Mouse (Mus musculus) cerebellum, postnatal 4 days (tissue): ENCODE measurements around the gene Serpina1e.

ENCODE experiments used
- DNase-seq, 2 experiments: peaks; one replicate each; pipeline ENCODE4 v3.0.0; 2022; ENCODE audit warnings: low spot score in 2 of 2, mixed read lengths in 1 of 2

Serpina1e gene

DNA sequence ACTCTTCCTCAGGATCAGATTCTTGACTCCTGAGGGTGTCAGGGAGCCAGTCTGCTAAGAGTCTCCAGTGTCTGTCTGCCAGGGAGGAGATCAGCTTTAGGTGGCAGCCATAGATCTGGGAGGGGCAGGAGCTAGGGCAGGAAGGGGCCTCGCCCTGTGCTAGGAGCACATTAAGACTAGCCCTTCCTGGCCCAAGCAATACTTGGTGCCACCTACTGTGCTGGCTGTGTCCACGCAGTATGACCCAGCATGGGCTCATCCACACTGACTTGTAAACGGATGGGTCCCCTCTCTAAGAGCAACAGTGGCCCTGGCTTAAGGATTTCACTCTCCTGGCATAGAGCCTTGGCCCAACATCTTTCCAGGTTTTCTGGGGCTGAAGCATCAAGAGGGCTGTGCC, at the start of gene Serpina1e:
Gene Serpina1e (minus strand): TSS at position 178 of the 400 bp plus-strand sequence.
- no peak for DNase-seq

DNA sequence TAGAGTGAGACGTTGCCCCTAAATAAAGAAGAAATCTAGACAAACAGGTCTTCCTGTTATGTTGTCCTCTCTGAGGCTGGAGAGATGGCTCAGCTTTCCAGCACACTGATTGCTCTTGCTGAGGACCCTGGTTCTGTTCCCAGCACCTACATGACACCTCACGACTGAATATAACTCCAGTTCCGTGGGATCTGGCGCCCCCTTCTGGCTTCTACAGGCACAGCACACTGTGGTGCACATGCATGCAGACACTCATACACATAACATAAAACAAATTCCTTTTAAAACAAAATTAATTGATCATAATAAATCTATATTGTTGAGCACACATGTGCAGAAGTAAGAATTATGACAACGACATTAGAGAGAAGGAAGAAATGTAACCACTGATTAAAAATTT, 45.9 kb upstream of the Serpina1e start:
- DNase-seq, result no peak

DNA sequence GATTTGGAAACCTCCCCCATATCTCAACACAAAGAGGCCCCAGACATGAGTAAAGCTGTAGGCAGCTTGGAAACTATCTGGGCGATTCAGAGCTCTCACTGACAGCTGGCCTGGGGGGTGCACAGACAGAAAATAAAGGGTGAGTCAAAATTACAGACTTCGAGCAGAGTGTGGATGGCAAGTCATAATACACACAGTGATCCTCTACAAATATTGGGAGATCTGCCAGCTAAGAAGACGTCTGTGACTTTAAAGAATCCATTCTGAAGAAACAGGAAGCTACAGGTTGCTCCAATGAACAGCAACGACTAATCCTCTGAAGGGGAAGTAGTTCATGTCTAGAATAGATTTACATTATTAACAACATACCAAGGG, 44.5 kb upstream of the Serpina1e start:
- no peak for DNase-seq

DNA sequence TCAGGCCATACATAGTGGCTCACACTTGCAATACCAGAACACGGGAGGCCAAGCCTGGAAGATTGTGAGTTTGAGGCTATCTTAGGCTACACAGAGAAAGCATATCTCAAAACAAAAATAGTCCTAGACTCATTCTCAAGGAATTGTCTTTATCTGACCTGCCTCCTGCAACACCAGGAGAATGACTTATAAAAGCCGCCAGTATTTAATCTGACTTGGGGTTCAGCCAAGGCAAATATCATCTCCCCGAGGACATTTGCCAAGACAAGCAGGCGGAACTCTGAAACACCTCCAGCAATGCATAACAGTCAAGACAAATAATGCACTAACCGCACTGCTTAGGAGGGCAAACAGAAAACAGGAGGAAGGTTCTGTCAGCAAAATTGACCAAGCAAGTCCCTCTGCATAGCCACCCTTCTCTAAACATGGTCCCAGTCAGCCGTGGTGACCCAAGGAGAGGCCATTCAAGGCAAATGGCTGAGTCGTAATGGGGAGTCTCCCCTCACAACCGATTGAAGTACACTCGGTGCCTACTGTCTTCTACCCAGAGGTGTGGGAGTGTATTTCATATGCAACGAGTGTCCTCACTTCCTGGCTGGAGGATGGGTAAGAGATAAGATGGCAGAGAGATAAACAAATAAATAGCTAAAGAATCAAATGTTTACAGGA, 43.9 kb upstream of the Serpina1e start:
- no peak for DNase-seq

DNA sequence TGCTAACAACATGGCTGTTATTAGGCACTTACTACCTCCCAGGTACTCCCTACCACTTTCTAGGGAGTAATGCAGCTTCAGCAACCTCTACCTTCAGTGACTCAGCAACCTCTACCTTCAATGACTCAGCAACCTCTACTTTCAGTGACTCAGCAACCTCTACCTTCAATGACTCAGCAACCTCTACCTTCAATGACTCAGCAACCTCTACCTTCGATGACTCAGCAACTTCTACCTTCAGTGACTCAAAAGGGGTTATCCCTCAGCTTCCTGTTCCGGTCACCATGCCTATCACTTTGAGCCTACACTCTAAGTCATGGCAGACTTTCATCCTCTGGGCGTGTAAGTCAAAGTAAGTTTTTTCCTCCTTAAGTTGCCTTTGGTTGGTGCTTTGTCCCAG, 41.8 kb upstream of the Serpina1e start:
- DNase-seq, result no peak

DNA sequence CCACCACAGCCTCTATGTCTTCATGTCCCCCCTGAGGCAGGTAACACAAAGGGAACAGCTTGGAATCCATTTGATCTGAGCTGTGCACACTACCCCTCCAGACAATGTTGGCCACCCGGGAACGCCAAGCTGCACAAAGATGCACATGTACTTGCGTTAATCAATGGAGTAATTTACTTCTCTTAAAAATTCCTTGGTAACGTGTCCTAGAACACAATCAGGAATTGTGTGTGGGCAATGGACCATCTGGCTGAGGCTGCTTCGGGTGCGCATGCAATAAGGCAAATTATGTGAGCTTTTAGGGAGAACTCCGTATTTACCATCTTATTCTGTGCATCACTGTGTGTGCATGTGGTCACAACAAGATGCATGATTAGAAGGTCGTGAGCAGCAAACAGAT, 40.8 kb upstream of the Serpina1e start:
- no peak for DNase-seq

DNA sequence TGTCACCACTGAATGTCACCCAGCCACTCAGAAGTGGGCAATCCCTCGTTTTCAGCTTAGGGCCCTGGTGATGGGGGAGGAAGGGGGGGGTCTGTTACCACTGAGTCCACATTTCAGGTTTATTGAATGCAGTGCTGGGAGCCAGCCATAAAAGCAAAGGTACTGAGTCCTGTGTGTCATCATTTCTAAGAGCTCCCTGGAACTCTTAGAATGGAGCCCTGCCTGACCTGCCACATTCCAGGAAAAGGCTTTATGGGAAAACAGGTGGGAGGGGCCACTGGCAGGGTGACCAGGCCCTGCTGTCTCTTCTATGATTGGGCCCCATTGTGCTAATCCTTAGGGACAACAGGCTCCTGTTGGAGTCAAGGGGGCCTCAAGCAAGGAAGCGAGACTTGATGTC, 37.7 kb upstream of the Serpina1e start:
- no peak for DNase-seq

DNA sequence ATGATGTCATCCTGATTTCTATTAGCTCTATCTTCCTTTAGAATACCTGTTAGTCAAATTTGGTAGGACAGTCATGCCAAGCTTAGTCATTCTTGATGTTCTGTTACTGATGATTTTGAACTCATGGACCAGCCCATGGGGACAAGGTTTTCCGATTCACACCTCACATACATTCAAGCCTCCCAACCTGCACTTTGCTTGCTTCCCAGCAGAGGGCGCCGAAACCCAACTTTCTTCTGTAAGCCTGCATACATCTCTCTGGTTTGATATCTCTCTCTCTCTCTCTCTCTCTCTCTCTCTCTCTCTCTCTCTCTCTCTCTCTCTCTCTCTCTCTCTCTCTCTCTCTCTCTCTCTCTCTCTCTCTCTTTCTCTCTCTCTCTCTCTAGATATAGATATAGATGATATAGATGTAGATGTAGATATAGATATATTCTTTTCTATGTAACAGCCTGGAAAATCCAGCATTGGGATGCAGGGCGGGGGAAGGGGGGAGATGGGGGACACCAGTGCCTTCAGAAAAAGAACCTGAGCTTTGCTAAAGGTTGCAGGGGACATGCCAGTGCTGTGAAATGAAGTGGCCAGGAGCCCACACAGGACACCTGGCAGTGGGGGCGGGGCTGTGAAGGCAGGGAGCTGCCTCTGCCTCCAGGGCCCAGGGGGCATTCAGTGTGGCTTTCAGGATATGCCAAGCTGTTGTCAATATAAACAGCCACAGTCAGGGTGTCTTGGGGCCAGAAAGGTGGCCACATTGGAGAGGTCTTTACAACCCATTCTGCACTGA, 36.7 kb upstream of the Serpina1e start:
- peak; percentile 59 to 80 for DNase-seq

DNA sequence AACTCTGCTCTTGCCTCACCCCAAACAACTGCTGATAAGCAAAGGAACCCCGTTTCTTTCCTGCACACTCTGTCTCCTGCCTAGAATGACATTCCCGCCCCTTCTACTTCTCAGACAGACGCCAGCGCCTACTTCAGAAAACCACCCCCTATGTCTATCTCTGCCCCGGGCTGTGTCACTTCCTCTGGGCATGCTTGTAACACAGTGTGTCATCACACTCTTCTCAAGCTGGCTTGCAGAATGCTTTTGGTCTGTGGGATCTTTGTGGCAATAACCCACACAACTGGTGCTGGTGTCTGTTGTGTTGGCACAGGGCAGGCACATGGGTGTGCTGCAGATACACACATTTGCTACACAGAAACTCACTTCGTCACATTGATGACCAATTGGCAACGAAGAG, 34.2 kb upstream of the Serpina1e start:
- no peak for DNase-seq

DNA sequence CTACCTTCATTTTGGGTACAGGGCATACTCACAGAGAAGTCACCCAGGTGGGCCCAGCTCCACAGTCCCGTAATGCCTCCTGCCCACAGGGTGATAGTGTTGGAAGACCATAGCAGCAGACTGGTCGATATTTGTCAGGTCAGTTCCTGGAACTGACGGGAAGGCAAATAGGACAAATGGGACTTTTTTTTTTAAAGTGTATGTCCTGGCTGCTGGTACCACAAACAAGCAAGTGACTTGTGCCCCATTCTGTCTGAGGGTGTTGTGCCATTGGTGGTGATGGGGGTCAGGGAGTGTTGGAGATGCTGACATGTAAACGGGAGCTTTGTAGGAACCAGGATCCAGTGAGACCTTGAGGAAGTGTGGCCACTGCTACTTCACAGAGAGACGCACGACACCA, 31.1 kb upstream of the Serpina1e start, which contains the start of gene Serpina11:
Gene Serpina11 (minus strand): TSS at position 101 of the 400 bp plus-strand sequence.
- DNase-seq, result no peak

DNA sequence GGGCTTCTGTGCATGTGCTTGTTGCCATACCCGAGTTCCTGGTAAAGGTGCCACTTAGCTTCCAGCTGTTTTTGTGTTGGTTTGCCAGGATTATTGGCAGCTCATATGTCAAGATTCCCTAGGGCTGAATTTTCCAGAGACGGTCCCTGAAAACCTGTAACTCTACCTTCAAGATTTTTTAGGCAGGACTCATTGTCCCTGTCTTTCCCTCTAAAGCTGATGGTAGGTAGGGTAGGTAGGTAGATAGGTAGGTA, 30.7 kb upstream of the Serpina1e start:
- no peak for DNase-seq

DNA sequence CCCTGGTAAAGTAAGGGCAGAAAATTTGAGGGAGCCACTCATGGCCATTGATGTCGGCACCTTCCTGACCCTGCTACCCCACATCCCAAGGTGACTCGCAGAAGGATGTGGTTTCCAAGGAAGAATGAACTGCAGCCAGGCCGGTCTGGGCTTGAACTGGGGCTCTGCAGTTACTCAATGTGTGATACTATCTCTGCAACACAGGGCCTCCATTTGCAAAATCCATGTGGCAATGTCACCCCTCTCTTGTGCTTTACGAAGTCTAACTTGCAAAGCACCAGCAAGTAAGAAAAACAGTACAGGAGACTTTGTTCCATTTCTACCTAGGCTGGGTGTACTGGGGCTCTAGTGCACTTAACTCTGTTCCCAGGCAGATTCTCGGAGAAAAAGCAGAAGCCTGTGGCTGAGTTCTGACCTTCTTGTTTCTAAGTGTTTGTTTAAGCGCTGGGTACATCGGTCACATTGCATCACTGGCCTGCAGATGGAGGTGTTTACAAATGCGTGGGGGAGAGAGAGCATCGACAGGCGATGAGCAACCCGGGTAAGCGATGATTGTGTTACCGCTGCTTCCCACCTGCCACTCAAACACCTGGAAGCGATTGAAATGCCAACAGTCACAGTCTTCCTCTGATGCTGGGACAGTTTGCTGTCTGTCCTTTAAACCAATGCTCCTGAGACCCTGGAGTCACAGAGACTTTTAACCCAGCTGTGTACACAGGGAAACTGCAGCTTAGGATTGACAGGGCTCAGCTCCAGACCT, 30.2 kb upstream of the Serpina1e start:
- no peak for DNase-seq

DNA sequence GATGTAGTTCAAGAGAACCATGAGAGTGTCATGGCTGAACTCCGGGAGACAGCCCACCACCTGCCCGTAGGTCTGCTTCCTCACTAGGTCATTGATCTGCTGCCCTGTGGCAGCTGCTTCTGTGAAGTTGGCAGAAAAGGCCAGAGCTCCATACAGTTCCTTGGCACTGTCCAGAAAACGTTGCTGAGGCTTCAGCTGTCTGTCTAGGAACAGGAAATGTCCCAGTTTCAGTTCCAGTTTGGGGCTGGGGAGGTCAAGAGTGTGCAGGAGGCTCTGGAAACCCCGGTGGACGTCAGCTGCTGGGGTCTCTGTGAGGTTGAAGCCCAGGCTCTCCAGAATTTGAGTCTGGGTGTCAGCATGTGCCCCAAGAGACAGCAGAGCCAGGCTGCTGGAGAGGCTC, 27.1 kb upstream of the Serpina1e start:
- no peak for DNase-seq

DNA sequence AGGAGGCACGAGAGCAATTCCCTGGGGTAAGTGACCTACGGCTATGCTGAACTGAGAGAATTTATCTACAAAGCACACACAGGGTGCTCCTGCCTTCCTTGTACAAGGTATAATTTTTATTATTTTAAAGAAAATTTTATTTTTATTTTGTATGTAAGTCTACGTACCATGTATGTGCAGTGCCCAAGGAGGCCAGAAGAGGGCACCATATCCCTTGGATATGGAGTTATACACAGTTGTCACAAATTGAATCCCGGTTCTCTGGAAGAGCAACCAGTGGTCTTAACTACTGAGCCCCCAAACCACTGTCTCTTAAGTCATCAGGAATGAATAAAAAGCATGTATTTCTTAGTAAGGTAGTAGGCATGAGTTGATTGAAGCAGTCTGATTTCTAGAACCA, 26.2 kb upstream of the Serpina1e start:
- DNase-seq, result peak in 1 of 2 experiments; percentile 63

DNA sequence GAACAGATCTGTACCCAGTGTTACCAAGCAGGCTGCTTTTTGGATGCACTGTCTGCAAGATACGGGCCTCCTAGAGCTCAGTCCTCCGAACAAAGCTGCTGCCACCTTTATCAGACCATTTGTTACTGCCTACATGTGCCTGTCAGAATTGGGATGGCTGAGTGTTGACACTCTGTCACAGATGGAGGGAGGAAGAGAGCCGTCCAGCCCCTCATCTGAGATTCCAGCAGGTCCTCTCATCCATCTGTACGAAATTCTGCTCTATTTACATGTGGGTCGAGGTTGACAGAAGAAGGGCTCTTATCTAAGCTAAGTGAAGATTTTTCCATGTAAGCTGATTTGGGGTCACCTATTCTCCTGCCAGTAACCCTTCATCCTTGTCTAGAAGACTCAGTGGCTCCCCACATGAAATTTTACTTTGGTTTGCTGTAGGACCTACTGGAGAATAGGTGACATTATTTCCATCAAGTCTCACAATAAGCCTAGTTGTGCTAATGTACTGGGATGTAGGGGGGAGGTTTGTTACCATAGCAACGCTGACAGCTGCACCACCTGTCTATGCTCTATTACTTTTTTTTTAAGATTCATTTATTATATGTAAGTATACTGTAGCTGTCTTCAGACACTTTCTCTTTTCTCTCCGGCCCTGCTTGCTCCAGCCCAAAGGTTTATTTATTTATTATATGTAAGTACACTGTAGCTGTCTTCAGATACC, 23.0 kb upstream of the Serpina1e start:
- no peak for DNase-seq

DNA sequence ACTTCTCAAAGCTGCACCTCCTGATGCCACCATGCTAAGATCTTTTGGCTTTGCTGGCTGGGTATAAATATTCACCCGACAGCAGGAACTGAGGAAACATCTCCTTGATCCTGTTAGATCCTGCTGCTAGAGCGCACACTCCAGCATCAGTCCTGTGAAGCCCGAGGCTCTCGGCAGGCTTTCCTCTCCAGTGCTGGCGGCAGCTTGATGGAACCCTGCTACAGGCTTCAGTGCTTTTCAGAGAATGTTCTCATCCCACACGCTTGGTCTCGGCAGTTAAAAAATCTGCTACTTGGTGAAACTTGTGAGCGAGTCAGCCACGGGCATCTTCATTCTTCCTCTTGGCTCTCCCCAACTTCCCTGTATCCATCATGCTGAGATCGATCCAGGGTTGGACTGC, 19.5 kb upstream of the Serpina1e start:
- DNase-seq, result no peak

DNA sequence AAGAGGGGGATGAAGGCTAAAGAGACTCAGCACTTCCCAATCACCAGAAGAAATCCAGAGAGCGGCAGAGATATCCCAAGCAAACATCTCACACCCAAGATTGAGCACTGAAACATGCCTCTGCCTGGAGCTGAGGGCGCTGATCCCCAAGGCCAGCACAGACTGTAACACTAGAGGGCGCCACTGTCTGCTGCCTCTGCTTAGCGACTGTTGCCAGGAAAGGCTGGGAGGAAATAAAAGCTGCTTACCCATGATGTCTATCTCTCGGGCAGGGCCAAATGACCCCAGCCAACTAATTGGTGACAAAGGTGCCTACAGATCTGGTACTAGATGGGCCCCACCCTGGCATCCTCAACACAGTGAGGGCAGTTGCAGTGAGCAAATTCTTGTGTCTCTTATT, 19.1 kb upstream of the Serpina1e start:
- DNase-seq, result peak in 1 of 2 experiments; percentile 10

DNA sequence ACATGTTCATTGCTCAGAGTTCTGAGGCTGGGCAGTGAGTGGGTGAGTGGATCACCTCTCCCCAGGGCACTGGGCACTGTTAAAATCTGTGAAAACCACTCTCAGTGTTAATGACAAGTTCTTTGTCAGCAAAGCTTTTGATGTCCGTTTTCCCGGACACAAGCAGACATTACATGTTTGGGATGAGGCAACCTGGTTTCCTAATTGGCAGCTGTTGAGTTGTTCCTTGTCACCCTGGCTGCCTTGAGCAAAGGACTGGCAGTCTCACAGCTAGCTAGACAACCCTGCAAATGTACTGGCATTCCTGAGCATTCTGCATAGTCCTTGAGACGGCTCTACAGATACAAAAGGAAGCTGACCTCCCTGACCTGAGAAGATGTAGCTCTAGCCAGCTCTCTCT, 18.3 kb upstream of the Serpina1e start:
- no peak for DNase-seq

DNA sequence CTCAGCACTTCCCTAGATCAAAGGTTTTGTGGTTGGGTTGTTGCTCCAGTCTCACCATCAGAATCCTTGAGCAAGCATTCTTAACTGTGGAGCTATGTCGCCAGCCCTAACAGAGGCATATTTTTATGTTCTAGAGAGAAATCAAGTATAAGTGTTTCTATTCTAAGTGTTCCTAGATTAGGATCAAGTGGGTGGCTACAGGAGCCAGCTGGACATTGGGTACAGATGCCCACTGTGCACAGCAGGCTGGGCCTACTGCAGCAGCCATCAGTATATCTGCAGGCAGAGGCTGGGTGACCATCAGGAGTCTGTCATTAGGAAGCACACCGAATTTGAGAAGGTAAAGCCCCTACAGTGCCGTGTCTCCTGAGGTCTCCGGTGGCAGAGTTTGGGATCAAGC, 12.3 kb upstream of the Serpina1e start:
- DNase-seq, result no peak

DNA sequence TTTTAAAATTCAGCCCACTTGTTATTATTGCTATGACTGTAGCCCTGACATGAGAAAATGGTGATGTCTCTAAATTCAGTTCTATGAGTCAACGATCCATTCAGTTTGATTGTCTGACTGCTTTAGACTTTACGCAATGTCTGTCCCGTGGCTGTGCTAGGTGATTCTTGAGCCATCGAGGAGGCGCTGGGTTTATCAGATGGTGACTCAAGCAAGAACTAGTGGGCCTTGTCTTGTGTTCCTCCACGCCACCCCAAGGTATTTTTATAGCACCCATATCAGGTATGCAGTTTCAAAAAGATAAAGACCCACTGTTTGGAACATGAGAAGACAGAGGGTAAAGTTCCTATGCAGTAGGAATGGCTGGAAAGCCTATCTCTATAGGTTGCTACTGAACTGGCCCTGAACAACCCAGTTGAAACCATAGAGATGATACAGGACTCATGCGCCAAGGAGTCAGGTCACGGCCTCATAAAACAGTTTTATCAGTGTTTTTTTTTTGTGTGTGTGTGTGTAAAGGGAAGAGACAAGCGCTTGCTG, 10.9 kb upstream of the Serpina1e start:
- no peak for DNase-seq

DNA sequence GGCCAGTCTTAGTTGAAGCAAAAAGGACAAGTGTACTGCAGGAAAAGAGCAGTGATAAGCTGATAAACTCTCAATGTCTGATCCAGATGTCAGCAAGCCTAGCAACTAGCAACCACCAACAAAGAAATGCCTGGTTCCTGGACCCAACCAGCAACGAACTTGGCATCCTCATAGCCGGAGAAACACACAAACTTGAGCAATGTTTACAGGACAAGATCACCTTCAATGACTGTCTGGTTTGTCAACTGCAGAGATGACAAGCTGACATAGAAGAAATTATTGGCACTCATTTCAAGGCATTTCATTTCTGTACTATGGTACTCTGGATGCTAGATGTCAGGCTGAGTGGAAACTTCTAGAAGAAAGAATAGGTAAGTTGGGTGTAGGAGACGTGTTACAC, 8.0 kb upstream of the Serpina1e start:
- no peak for DNase-seq

DNA sequence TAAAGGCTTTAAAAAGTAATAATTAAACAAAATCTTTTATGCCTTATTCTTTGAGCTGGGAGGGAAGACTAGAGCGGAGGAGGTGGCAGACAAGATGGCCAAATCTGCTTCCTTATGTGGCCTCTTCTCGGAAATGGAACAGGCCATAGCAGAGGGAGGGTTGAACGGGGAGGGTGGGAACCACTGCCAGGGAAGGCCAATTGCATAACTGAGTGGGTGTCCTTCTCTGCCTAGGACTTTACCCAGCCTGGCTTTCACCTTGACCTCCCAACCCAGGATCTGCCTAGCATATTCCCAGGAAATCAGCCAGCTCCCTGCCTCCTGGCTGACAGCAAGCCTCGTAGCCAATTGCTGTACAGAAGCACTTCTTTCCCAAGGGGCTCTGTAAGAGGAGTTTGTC, 4.5 kb upstream of the Serpina1e start:
- DNase-seq, result no peak
